Mouse (Mus musculus) limb, embryonic 11.5 days (tissue): ENCODE measurements around the gene Atl2. TPM values are rescaled to one million over a fixed set of nuclear protein-coding genes. Genes with fewer than 3 reads are reported as not detected.
A peak's percentile ranks its signal among the peaks of the same experiment; 100 is the strongest.

Source experiments
- ATAC-seq: fragments of 200-750 bp; cut with Nextera tagmentation; 2 replicates; pipeline ENCODE4 v1.8.0; 2017; ENCODE audit warnings: low read depth; ENCODE audit not compliant: insufficient number of reproducible peaks, low FRiP score, low TSS enrichment
- DNase-seq: peaks from one replicate; pipeline ENCODE4 v3.0.0-alpha.2; 2015; ENCODE audit warnings: low spot score
- H3K27ac ChIP-seq: fragments of 300-500 bp; sonication (generic); replicated peaks from 2 replicates; pipeline ENCODE4 v1.5.1; 2014; ENCODE audit warnings: low read depth, mild to moderate bottlenecking, low read length
- H3K27me3 ChIP-seq: fragments of 300-500 bp; sonication (generic); 2 replicates; pipeline ENCODE4 v1.6.1; 2014; ENCODE audit warnings: mild to moderate bottlenecking, low read length, mixed read lengths; ENCODE audit not compliant: control insufficient read depth, insufficient read depth
- H3K36me3 ChIP-seq: fragments of 300-500 bp; sonication (generic); 2 replicates; pipeline ENCODE4 v1.6.1; 2014; ENCODE audit warnings: mild to moderate bottlenecking, low read length, moderate library complexity, mixed read lengths; ENCODE audit not compliant: control insufficient read depth, insufficient read depth
- H3K4me1 ChIP-seq: fragments of 300-500 bp; sonication (generic); 2 replicates; pipeline ENCODE4 v1.6.1; 2014; ENCODE audit warnings: low read length, mixed read lengths; ENCODE audit not compliant: control insufficient read depth, insufficient read depth
- H3K4me2 ChIP-seq: fragments of 300-500 bp; sonication (generic); 2 replicates; pipeline ENCODE4 v1.6.1; 2014; ENCODE audit warnings: low read depth, mild to moderate bottlenecking, moderate library complexity; ENCODE audit not compliant: severe bottlenecking
- H3K4me3 ChIP-seq: fragments of 300-500 bp; sonication (generic); 2 replicates; pipeline ENCODE4 v1.5.1; 2014; ENCODE audit warnings: low read depth, low read length
- H3K9ac ChIP-seq: fragments of 300-500 bp; sonication (generic); 2 replicates; pipeline ENCODE4 v1.6.1; 2014; ENCODE audit warnings: mild to moderate bottlenecking, low read length
- H3K9me3 ChIP-seq: fragments of 300-500 bp; sonication (generic); 2 replicates; pipeline ENCODE4 v1.6.1; 2016; ENCODE audit warnings: low read length; ENCODE audit not compliant: control insufficient read depth
- WGBS: fragments of 180-500 bp; shearing (Covaris S2); extraction: QIAGEN DNeasy Blood & Tissue Kit; methylation state at CpG from one replicate; pipeline ENCODE4 v1.1.7; 2014; 5-methylcytosine and 5-hydroxymethylcytosine counted together
- polyA plus RNA-seq: library from polyadenylated mRNA; unstranded; fragments of >200 nt; fragmentation: Nextera tagmentation; extraction: Ambion mirVana; gene quantifications from 2 replicates; pipeline ENCODE4 v1.2.1, GENCODE M21; 2014

Atl2 gene
- polyA plus RNA-seq, 1 experiment from 2014 or later, result 38.7 TPM

DNA sequence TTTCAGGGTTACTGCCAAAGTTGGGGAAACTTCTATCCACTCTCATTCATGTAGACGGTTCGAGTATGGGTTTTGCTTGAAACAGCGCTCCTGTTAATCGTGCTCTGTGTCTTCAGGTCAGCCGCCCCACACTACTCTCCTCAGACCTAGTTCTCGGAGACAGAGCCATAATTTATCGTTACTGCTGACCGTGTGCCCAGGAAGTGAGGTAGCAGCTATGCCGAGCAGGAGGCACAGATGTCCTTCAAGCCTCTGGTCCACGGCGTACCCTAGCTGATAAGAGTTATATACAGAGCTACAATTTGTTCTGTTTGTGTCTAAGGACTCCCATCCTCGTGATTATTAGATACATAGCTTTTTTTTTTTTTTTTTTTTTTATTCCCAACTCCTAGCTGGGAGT is 13.6 kb upstream of the Atl2 start:
- no peak overlapping the region for H3K9ac ChIP-seq
- no peaks in the 10 kb centered on the region for H3K36me3 ChIP-seq
- H3K27me3 ChIP-seq, result no peaks in the 10 kb centered on the region
- no peaks in the 10 kb centered on the region for H3K4me1 ChIP-seq
- 81% methylated on average over 12 of the region's 12 CpGs for WGBS
- DNase-seq (no peak), ATAC-seq (no peak)
- no peaks in the 10 kb centered on the region for H3K9me3 ChIP-seq
- no peak overlapping the region for H3K4me2 ChIP-seq
- H3K27ac ChIP-seq, result no peak overlapping the region
- no peak overlapping the region for H3K4me3 ChIP-seq

DNA sequence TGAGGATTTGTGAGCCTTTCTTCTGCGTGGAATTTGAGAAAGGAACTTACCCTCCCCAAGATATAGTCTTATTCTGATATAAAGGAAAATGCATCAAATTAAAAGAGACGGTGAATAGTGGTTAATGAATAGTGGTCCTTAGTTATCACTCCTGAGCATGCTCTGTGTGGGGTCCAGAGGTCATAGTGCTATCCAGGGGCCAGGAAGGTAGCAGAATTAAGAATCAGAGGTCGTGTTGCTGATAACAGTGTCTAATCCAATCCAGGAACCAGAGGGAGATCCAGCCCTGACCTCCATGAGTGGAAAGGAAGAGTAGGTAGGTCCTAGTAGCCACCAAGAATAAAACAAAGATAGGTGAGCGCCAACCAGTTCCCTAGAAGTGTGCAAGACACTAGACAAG is 11.8 kb upstream of the Atl2 start:
- Histone ChIP-seq H3K4me1 (no peaks in the 10 kb centered on the region; the same call in 1 of the 2 replicates), H3K9me3 (no peaks in the 10 kb centered on the region), H3K27me3 (no peaks in the 10 kb centered on the region), H3K4me3 (no peak overlapping the region), H3K9ac (no peak overlapping the region), H3K4me2 (no peak overlapping the region), H3K27ac (no peak overlapping the region), H3K36me3 (no peaks in the 10 kb centered on the region)
- DNase-seq, result no peak
- WGBS, result 71% methylated on average over 4 of the region's 4 CpGs
- ATAC-seq, result no peak

DNA sequence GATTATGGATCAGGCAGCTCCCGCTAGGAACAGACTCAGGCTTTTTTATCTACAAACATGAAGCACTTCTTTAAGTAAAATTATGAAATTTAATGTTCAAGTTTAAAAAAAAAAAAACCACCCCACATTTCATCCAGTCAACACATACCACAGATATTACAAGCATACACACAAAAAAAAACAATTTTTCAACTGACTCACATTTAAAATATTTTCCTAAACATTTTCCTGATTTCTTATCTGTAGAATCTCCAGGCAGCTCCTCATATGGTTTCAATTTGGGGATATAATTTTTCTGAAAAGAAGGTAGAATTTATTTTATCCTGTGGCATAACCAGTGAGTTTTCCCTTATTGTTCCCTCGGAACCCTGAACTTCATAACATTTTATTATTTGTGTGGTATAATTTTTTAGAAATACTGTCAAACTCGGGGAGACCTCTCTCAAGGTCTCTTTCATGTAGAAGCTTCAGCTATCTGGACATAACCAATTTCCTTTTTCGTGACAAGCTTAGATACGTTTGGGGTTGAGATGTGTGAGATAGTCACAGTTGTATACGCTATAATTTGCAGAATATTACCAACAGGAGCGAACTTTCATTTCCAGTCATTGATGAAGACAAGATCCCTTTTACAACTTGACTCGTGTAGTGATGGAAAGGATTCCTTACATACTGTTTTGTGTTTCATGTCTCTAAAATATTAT is 11.0 kb upstream of the Atl2 start:
- H3K27ac ChIP-seq, result no peak overlapping the region
- WGBS, result 84% methylated on average over 8 of the region's 8 CpGs
- no peaks in the 10 kb centered on the region for H3K36me3 ChIP-seq
- ATAC-seq (no peak), DNase-seq (no peak)
- no peak overlapping the region for H3K4me3 ChIP-seq
- no peak overlapping the region for H3K9ac ChIP-seq
- H3K4me2 ChIP-seq, result no peak overlapping the region
- no peaks in the 10 kb centered on the region; the same call in 1 of the 2 replicates for H3K4me1 ChIP-seq
- H3K9me3 ChIP-seq, result no peaks in the 10 kb centered on the region
- no peaks in the 10 kb centered on the region for H3K27me3 ChIP-seq

DNA sequence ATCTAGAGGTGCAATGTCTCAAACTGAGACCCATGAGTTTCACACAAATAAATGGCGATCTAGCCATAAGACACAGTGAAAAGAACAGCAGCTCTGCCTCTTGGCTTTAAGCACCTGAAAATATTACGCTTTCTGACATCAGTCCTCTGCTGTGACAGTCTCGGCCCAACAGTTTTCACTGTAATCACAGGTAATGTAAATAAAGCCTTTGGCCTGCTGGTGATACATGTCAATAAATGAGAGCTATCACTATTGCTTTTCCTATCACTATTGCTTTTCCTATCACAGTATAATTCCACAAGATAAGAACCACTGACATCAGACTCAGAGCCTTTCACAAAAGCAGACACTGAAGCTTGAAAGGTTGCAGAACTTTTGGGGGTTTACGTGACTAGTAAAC is 8.7 kb upstream of the Atl2 start:
- no peak overlapping the region for H3K27ac ChIP-seq
- WGBS, result 93% methylated on average over 4 of the region's 4 CpGs

DNA sequence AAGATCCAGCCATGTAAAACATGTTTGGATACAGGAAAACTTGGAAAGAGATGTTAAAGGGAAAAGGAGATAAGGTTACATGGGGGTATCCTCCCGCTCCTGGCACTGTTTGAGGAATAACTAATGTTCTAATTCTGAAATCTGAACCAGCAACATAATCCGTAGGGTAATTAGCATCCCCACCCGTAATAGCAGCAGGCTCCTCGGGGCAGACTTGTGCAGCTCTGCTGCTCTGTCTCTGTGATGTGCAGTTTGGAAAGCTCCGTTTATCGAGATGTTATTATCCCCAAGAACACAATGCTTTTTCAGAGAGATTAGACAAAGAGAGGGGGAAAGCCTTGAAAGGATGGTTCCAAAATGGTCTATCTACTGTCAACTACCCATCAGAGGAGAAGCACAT is 5.3 kb upstream of the Atl2 start:
- no peaks in the 10 kb centered on the region for H3K9me3 ChIP-seq
- no peak overlapping the region for H3K27ac ChIP-seq
- ATAC-seq (no peak), DNase-seq (no peak)
- no peak overlapping the region for H3K4me2 ChIP-seq
- no peak overlapping the region for H3K4me3 ChIP-seq
- no peaks in the 10 kb centered on the region for H3K36me3 ChIP-seq
- H3K27me3 ChIP-seq, result no peaks in the 10 kb centered on the region
- 60% methylated on average over 6 of the region's 6 CpGs for WGBS
- H3K9ac ChIP-seq, result no peak overlapping the region
- no peaks in the 10 kb centered on the region; the same call in 1 of the 2 replicates for H3K4me1 ChIP-seq

More for the DNA sequence above, 8.7 kb upstream of the Atl2 start:
- Histone ChIP-seq H3K4me1 (no peaks in the 10 kb centered on the region; the same call in 1 of the 2 replicates), H3K9me3 (no peaks in the 10 kb centered on the region), H3K9ac (no peak overlapping the region), H3K4me3 (no peak overlapping the region), H3K36me3 (no peaks in the 10 kb centered on the region), H3K4me2 (no peak overlapping the region), H3K27me3 (no peaks in the 10 kb centered on the region)
- ATAC-seq (no peak), DNase-seq (no peak)

DNA sequence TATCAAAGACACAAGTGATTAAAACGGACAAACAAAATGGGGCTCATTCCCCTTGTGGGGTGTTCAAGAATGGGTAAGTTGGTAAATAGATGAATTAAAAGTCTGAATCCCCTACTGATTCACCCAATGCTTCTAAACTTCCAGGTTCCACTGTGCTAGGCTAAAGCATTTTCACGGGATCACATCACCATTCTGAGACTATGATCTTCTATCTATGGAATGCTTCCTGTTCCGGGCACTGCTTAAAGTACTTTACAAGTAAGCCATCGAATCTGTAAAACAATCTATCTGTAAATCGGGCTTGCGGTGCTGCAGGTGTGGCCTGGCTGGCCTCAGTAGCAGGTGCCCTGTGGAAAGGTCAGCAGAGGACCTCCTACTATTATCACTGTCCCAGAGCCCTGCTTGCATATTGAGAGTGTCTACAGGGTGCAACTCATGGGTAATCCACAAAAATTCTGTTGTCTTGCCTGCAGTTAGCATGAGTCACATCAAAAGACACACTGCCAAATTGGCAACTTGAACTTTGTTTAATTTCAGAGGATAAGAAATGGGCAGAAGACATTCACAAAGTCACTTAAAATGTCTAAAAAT is 2.3 kb upstream of the Atl2 start:
- WGBS, result 90% methylated on average over 6 of the region's 6 CpGs
- no peak overlapping the region for H3K9ac ChIP-seq

DNA sequence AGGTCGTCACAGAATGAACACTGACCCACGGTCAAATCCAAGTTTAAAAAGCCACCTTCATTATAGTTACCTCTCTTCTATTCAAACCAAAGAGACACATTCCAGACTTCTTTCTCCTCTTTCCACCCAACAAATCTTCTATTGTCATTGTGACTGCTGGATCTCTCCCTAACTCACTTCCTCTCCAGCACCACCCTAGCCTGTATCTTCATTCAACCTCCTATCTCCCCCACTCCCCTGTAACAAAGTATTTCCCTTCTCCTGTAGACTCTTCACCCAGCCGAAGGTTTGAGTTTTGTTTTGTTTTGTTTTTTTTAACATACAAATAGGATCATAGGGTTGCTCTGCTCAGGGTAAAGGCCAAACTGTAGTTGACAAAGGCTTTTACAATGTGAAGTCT is 1.7 kb upstream of the Atl2 start:
- WGBS, result 76% methylated on average over 3 of the region's 3 CpGs
- DNase-seq, result no peak
- H3K4me3 ChIP-seq, result no peak overlapping the region
- H3K9ac ChIP-seq, result no peak overlapping the region
- H3K4me1 ChIP-seq, result peaks cover 11% of the 10 kb centered on the region
- H3K27me3 ChIP-seq, result no peaks in the 10 kb centered on the region
- no peaks in the 10 kb centered on the region for H3K9me3 ChIP-seq
- H3K4me2 ChIP-seq, result no peak overlapping the region
- no peaks in the 10 kb centered on the region for H3K36me3 ChIP-seq
- ATAC-seq, result no peak
- H3K27ac ChIP-seq, result no peak overlapping the region

More for the DNA sequence above, 2.3 kb upstream of the Atl2 start:
- peaks cover 11% of the 10 kb centered on the region for H3K4me1 ChIP-seq
- no peaks in the 10 kb centered on the region for H3K36me3 ChIP-seq
- H3K4me3 ChIP-seq, result no peak overlapping the region
- H3K9me3 ChIP-seq, result no peaks in the 10 kb centered on the region
- H3K27ac ChIP-seq, result no peak overlapping the region
- DNase-seq, result no peak
- no peak for ATAC-seq
- H3K4me2 ChIP-seq, result no peak overlapping the region
- no peaks in the 10 kb centered on the region for H3K27me3 ChIP-seq

DNA sequence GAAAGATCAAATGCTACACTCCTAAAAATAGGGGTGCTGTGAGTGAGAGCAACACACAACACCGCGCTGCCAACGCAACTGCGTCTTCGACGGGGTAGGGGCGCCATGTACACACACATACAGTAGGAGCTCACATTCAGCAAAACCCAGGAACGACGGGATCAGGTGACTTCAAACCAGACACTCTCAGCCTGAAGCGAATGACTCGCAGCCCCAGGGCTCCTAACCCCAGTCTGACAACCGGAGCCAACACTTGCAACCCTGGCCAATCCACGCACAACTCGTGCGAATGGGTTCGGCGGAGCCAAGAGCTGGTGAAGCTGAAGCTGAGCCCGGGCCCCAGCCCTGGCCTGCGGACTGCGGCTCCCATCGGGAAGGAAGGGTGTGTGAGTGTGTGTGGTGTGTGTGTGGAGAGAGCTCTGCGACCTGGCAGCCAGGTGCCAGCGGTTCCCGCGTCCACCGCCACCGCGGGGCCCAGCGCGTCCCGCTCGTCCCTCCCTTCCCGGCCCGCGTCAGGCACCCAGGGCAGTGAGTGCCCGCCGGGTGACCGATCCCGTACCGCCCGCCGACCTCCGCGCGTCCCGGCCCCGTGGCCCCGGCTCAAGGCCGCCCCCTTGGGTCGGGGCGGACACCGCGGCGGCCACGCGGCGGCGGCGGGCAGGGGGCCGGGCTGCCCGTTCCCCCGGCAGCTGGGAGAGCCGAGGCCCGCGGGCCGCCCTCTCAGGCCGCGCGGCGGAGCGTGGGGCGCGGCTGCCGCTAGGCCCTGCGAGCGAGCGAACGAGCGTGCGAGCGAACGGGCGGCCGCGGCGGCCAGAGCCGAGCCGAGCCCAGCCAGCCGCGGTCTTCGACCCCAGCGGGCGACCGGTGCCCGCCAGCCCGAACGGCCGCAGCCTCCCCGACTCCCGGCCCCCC is 696 bp downstream of the Atl2 start:
- H3K27ac ChIP-seq, result peak overlapping the region; percentile 91
- H3K4me2 ChIP-seq, result peak overlapping the region; percentile 79
- H3K27me3 ChIP-seq, result no peaks in the 10 kb centered on the region
- no peaks in the 10 kb centered on the region for H3K36me3 ChIP-seq
- H3K4me1 ChIP-seq, result peaks cover 13% of the 10 kb centered on the region
- ATAC-seq (peak; percentile 80), DNase-seq (peak; percentile 75)
- H3K9ac ChIP-seq, result peak overlapping the region; percentile 94
- no peaks in the 10 kb centered on the region for H3K9me3 ChIP-seq
- WGBS, result 0% methylated on average over 86 of the region's 100 CpGs
- H3K4me3 ChIP-seq, result peak overlapping the region; percentile 79
